Mouse (Mus musculus) layer of hippocampus, adult 11-12 months (tissue): ENCODE results near the gene Sorl1.

Source experiments
- DNase-seq: peaks from one replicate; pipeline ENCODE4 v3.0.0; 2022; ENCODE audit warnings: low spot score

The Sorl1 gene

GRCm38 (mm10) chr9:42053591-42054190, 70.4 kb downstream of the Sorl1 start:
- DNase-seq: peak; percentile 59

- DNase-seq: no peak
These were observed 71.3 kb downstream of the Sorl1 start for GRCm38 (mm10) chr9:42052713-42053356.

- DNase-seq: no peak
These were observed 75.6 kb downstream of the Sorl1 start for GRCm38 (mm10) chr9:42048542-42048941.

GRCm38 (mm10) chr9:42047786-42048185, 76.3 kb downstream of the Sorl1 start:
- DNase-seq: no peak

- no peak for DNase-seq
These were observed 77.8 kb downstream of the Sorl1 start for GRCm38 (mm10) chr9:42046248-42046647.

GRCm38 (mm10) chr9:42044651-42045050, 79.4 kb downstream of the Sorl1 start:
- DNase-seq: no peak

- no peak for DNase-seq
These were observed 80.2 kb downstream of the Sorl1 start for GRCm38 (mm10) chr9:42043934-42044333.

- DNase-seq: no peak
These were observed 84.8 kb downstream of the Sorl1 start for GRCm38 (mm10) chr9:42039000-42039992.

- no peak for DNase-seq
These were observed 87.2 kb downstream of the Sorl1 start for GRCm38 (mm10) chr9:42036885-42037284.

- DNase-seq: no peak
These were observed 88.1 kb downstream of the Sorl1 start for GRCm38 (mm10) chr9:42035995-42036394.

GRCm38 (mm10) chr9:42035213-42035765, 88.8 kb downstream of the Sorl1 start:
- DNase-seq: peak; percentile 48

GRCm38 (mm10) chr9:42034116-42034520, 90.0 kb downstream of the Sorl1 start:
- no peak for DNase-seq

- DNase-seq: no peak
These were observed 90.6 kb downstream of the Sorl1 start for GRCm38 (mm10) chr9:42033291-42034115.

- DNase-seq: no peak
These were observed 91.7 kb downstream of the Sorl1 start for GRCm38 (mm10) chr9:42032419-42032818.

GRCm38 (mm10) chr9:42028807-42029206, 95.3 kb downstream of the Sorl1 start:
- DNase-seq: no peak

- DNase-seq: no peak
These were observed 99.8 kb downstream of the Sorl1 start for GRCm38 (mm10) chr9:42024257-42024656.

- DNase-seq: no peak
These were observed 100.7 kb downstream of the Sorl1 start for GRCm38 (mm10) chr9:42023383-42023782.

- DNase-seq: no peak
These were observed 101.8 kb downstream of the Sorl1 start for GRCm38 (mm10) chr9:42022318-42022717.

GRCm38 (mm10) chr9:42019308-42020031, 104.6 kb downstream of the Sorl1 start:
- DNase-seq: no peak

- DNase-seq: no peak
These were observed 115.6 kb downstream of the Sorl1 start for GRCm38 (mm10) chr9:42008501-42008900.

- no peak for DNase-seq
These were observed 119.0 kb downstream of the Sorl1 start for GRCm38 (mm10) chr9:42005101-42005500.
